In the genomic region with DNA sequence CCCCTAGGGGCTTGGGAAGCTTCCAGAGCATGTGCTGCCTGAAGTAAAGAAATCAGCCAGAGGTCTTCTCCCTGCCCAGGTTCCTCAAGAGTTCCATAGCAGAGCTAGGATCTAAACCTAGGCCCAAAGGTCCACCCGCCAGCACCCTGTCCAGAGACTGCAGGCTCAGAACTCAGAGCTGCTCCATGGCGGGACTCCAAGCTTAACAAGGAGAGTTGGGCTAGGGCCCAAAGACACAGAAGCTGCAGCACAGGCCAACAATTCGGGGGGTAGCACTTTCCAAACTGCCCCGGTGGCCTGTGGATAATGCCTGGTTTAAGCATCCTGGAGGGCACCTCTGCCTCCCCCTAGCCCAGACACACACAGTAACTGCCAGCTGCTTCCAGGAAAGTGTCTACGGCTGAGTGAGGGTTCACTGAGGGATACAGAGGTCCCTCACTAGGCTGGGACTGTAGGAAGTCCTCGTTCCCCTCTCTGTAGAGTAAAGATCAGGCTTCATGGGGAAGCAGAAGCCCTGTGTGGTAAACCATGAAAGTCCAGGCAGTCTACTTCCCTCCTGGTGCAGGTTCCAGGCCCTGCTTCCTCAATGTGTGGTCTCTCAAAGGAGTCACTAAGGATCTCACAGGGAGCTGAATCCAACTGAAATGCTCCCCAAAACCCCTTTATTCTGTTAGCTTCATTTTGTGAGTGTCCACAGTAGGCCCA, we compare ENCODE assay signal across 8 mouse cellular contexts. TPM values are rescaled to one million over a fixed set of nuclear protein-coding genes. Genes with fewer than 3 reads are reported as not detected.
DNase-seq lines count a peak whose midpoint lies in the region; ATAC-seq and TF ChIP-seq lines count a peak whose summit lies in the region.

No protein-coding gene starts in this region.

- DNase-seq in heart, adult 11 months = peak; percentile 97
- DNase-seq in right cerebral cortex, postnatal 4 days = peak; percentile 40
- DNase-seq in right cerebral cortex, adult 2 months (ENCODE audit: low spot score in 2 of 2) = no peak
- peak; percentile 46 to 58 for DNase-seq in kidney, postnatal 4 days
- no peak for DNase-seq in frontal cortex, adult 2 months (ENCODE audit: extremely low spot score in 1 of 2, low spot score in 1 of 2)
- no peak for DNase-seq in thymus, adult 2 months
- DNase-seq in testis, postnatal 10 days (ENCODE audit: low spot score) = no peak

- no peaks in the 10 kb centered on the region for H3K9me3 ChIP-seq in heart, embryonic 11.5 days (replicated peaks; ENCODE audit: control insufficient read depth, low read length)

- no peaks in the 10 kb centered on the region for H3K36me3 ChIP-seq in heart, embryonic 11.5 days (ENCODE audit: control insufficient read depth, insufficient read depth, low read length)
- H3K36me3 ChIP-seq in thymus, adult 2 months (ENCODE audit: control insufficient read depth, insufficient read depth, low read length) = no peaks in the 10 kb centered on the region

- H3K4me1 ChIP-seq in heart, embryonic 11.5 days (ENCODE audit: control insufficient read depth, insufficient read depth, low read length) = 0 out of 2 replicates have a peak, but pooled peaks cover 7% of the 10 kb centered on the region
- H3K4me1 ChIP-seq in thymus, adult 2 months (replicated peaks; ENCODE audit: control insufficient read depth, insufficient read depth, low read length) = peaks cover 84% of the 10 kb centered on the region

- H3K9ac ChIP-seq in heart, embryonic 11.5 days (ENCODE audit: low read depth, low read length) = no peak overlapping the region

- no peak for TF ChIP-seq POLR2A in thymus, adult 2 months (IDR thresholded peaks at IDR 0.05; ENCODE audit: control insufficient read depth, extremely low read depth, insufficient read depth, low read length, poor library complexity)

- H3K27me3 ChIP-seq in heart, embryonic 11.5 days (ENCODE audit: control insufficient read depth, insufficient read depth, low read length) = 0 out of 2 replicates have a peak, but pooled peaks cover 3% of the 10 kb centered on the region
- H3K27me3 ChIP-seq in thymus, adult 2 months (ENCODE audit: control insufficient read depth, insufficient read depth, low read length) = no peaks in the 10 kb centered on the region

- H3K27ac ChIP-seq in heart, embryonic 11.5 days (ENCODE audit: low read depth, low read length) = no peak overlapping the region
- no peak overlapping the region for H3K27ac ChIP-seq in thymus, adult 2 months (ENCODE audit: control insufficient read depth, insufficient read depth, low read length)

- no peak overlapping the region for H3K4me2 ChIP-seq in heart, embryonic 11.5 days

- no peak for TF ChIP-seq CTCF in thymus, adult 2 months (IDR thresholded peaks at IDR 0.05; ENCODE audit: borderline replicate concordance, control insufficient read depth, extremely low read depth, insufficient read depth, low read length, poor library complexity)

- no peak for ATAC-seq in heart, embryonic 11.5 days (replicated peaks; ENCODE audit: insufficient number of reproducible peaks, low FRiP score, low TSS enrichment)

- WGBS in heart, embryonic 11.5 days (ENCODE audit: insufficient replicate concordance) = 81% methylated on average over 6 of the region's 6 CpGs
- 48% methylated on average over 6 of the region's 6 CpGs for WGBS in thymus, adult 2 months

- no peak overlapping the region for H3K4me3 ChIP-seq in heart, embryonic 11.5 days (ENCODE audit: low read depth, low read length)
- H3K4me3 ChIP-seq in thymus, adult 2 months (ENCODE audit: control insufficient read depth, insufficient read depth, low read length) = no peak overlapping the region

RNA-seq across cellular contexts. Expression of a gene that starts 5.4 kb away (rescaled TPM):
- 10.6 and 14.3 TPM in 2 replicates for polyA plus RNA-seq in heart, embryonic 11.5 days (2014; fragmentation: Nextera tagmentation; extraction: Ambion mirVana)
- polyA plus RNA-seq in frontal cortex, adult 2 months (2012; rRNA removed) = 28.7 and 30.1 TPM in 2 replicates
- polyA plus RNA-seq in thymus, adult 2 months (2012; rRNA removed) = 176 and 181 TPM in 2 replicates

Comparison
In these comparisons a context has a peak if more than half of its experiments do, and no peak if none do; other contexts are left out.
1. DNase-seq: peak in heart, adult 11 months (single experiment), right cerebral cortex, postnatal 4 days (single experiment) and kidney, postnatal 4 days (2 of 2); none in right cerebral cortex, adult 2 months (0 of 2), frontal cortex, adult 2 months (0 of 2), thymus, adult 2 months (single experiment) and testis, postnatal 10 days (single experiment).